Mouse (Mus musculus) MEL (cell line): ENCODE results near the gene Tpst2. TPM values are rescaled to one million over a fixed set of nuclear protein-coding genes. Genes with fewer than 3 reads are reported as not detected.

Experiments
- DNase-seq: peaks from one replicate; pipeline ENCODE4 v3.0.0; 2011; ENCODE audit warnings: low read depth, low spot score
- H3K27ac ChIP-seq: 2 replicates; pipeline ENCODE4 v1.5.1; 2012; ENCODE audit warnings: low read depth, mild to moderate bottlenecking, control low read depth, low read length, moderate library complexity; ENCODE audit not compliant: control insufficient read depth
- H3K27me3 ChIP-seq, 2 experiments: fragments of 150-350 bp in 1 of 2; sonication (generic) in 1 of 2; 2 replicates each; pipeline ENCODE4 v1.6.1; 2012; ENCODE audit warnings: low read length in 2 of 2, mild to moderate bottlenecking in 2 of 2, improper control_type of control experiment in 1 of 2, moderate library complexity in 1 of 2; ENCODE audit not compliant: insufficient read depth in 2 of 2, control insufficient read depth in 1 of 2
- H3K36me3 ChIP-seq, 2 experiments: 2 replicates each; pipeline ENCODE4 v1.6.1; 2012 to 2014; ENCODE audit warnings: low read length in 2 of 2, improper control_type of control experiment in 1 of 2, inconsistent platforms in 1 of 2, mild to moderate bottlenecking in 1 of 2; ENCODE audit not compliant: insufficient read depth in 2 of 2, control insufficient read depth in 1 of 2
- H3K4me1 ChIP-seq, 2 experiments: fragments of 150-350 bp in 1 of 2; sonication (generic) in 1 of 2; 2 replicates each; pipeline ENCODE4 v1.6.1; 2012; ENCODE audit warnings: low read length in 2 of 2, improper control_type of control experiment in 1 of 2, mild to moderate bottlenecking in 1 of 2; ENCODE audit not compliant: insufficient read depth in 2 of 2, control insufficient read depth in 1 of 2
- H3K4me3 ChIP-seq, 2 experiments: fragments of 150-350 bp in 1 of 2; sonication (generic) in 1 of 2; 2 replicates each; pipeline ENCODE4 v1.5.1; 2012; ENCODE audit warnings: low read depth in 2 of 2, low read length in 2 of 2, mild to moderate bottlenecking in 2 of 2, moderate library complexity in 2 of 2, control low read depth in 1 of 2, improper control_type of control experiment in 1 of 2; ENCODE audit not compliant: control insufficient read depth in 1 of 2, insufficient read depth in 1 of 2
- H3K79me2 ChIP-seq: 2 replicates; pipeline ENCODE4 v1.6.1; 2012; ENCODE audit warnings: mild to moderate bottlenecking, low read length, moderate library complexity; ENCODE audit not compliant: control insufficient read depth, poor library complexity, insufficient read depth
- H3K9ac ChIP-seq: 2 replicates; pipeline ENCODE4 v1.6.1; 2012; ENCODE audit warnings: low read depth, mild to moderate bottlenecking, control low read depth, low read length, moderate library complexity; ENCODE audit not compliant: control insufficient read depth, poor library complexity, severe bottlenecking
- H3K9me3 ChIP-seq: fragments of 150-350 bp; sonication (generic); replicated peaks from 2 replicates; pipeline ENCODE4 v1.6.1; 2012; ENCODE audit warnings: mild to moderate bottlenecking, low read length, improper control_type of control experiment, moderate library complexity; ENCODE audit not compliant: insufficient read depth
- BHLHE40 ChIP-seq: IDR thresholded peaks from 2 replicates; pipeline ENCODE4 v1.6.1; 2012; ENCODE audit warnings: low read depth, mild to moderate bottlenecking, inconsistent platforms, low read length, improper control_type of control experiment, borderline replicate concordance
- CHD1 ChIP-seq: IDR thresholded peaks from 2 replicates; pipeline ENCODE4 v1.6.1; 2012; ENCODE audit warnings: low read depth, mild to moderate bottlenecking, inconsistent platforms, low read length, improper control_type of control experiment
- ELF1 ChIP-seq: IDR thresholded peaks from 2 replicates; pipeline ENCODE4 v1.6.1; 2014; ENCODE audit warnings: low read depth, mild to moderate bottlenecking, inconsistent platforms, low read length, improper control_type of control experiment, moderate library complexity
- EP300 ChIP-seq, 2 experiments: IDR thresholded peaks; 2 replicates each; pipeline ENCODE4 v1.6.1; 2011; ENCODE audit warnings: improper control_type of control experiment in 2 of 2, low read length in 2 of 2, low read depth in 1 of 2, mild to moderate bottlenecking in 1 of 2
- ETS1 ChIP-seq: IDR thresholded peaks from 2 replicates; pipeline ENCODE4 v1.6.1; 2012; ENCODE audit warnings: low read depth, mild to moderate bottlenecking, inconsistent platforms, low read length, improper control_type of control experiment, moderate library complexity
- GABPA ChIP-seq: IDR thresholded peaks from 2 replicates; pipeline ENCODE4 v1.6.1; 2012; ENCODE audit warnings: low read depth, mild to moderate bottlenecking, inconsistent platforms, low read length, improper control_type of control experiment, moderate library complexity
- GATA1 ChIP-seq: IDR thresholded peaks from 2 replicates; pipeline ENCODE4 v1.6.1; 2011; ENCODE audit warnings: low read depth, low read length, improper control_type of control experiment
- HCFC1 ChIP-seq: IDR thresholded peaks from 2 replicates; pipeline ENCODE4 v1.6.1; 2012; ENCODE audit warnings: low read depth, mild to moderate bottlenecking, inconsistent platforms, low read length, improper control_type of control experiment, moderate library complexity
- NELFE ChIP-seq: IDR thresholded peaks from 2 replicates; pipeline ENCODE4 v1.6.1; 2011; ENCODE audit warnings: low read depth, low read length, improper control_type of control experiment
- POLR2A ChIP-seq, 2 experiments: IDR thresholded peaks; 2 replicates each; pipeline ENCODE4 v1.6.1; 2011 to 2012; ENCODE audit warnings: low read length in 2 of 2, mild to moderate bottlenecking in 2 of 2, control low read depth in 1 of 2, improper control_type of control experiment in 1 of 2, low read depth in 1 of 2, moderate library complexity in 1 of 2; ENCODE audit not compliant: control insufficient read depth in 1 of 2, insufficient read depth in 1 of 2, poor library complexity in 1 of 2
- POLR2AphosphoS2 ChIP-seq: IDR thresholded peaks from 2 replicates; pipeline ENCODE4 v1.6.1; 2011; ENCODE audit warnings: low read length, improper control_type of control experiment
- POLR2AphosphoS5 ChIP-seq: IDR thresholded peaks from 2 replicates; pipeline ENCODE4 v1.6.1; 2012; ENCODE audit warnings: low read depth, borderline replicate concordance, mild to moderate bottlenecking, inconsistent platforms, low read length, moderate library complexity, mixed read lengths
- RAD21 ChIP-seq: IDR thresholded peaks from 2 replicates; pipeline ENCODE4 v1.6.1; 2011; ENCODE audit warnings: mild to moderate bottlenecking, low read depth, low read length, improper control_type of control experiment
- RCOR1 ChIP-seq: IDR thresholded peaks from 2 replicates; pipeline ENCODE4 v1.6.1; 2012; ENCODE audit warnings: low read depth, mild to moderate bottlenecking, inconsistent platforms, low read length, improper control_type of control experiment
- SIN3A ChIP-seq: IDR thresholded peaks from 2 replicates; pipeline ENCODE4 v1.6.1; 2012; ENCODE audit warnings: low read length, improper control_type of control experiment, inconsistent platforms
- TAL1 ChIP-seq: IDR thresholded peaks from 2 replicates; pipeline ENCODE4 v1.6.1; 2012; ENCODE audit warnings: mild to moderate bottlenecking, inconsistent platforms, low read length, moderate library complexity, mixed read lengths
- TBP ChIP-seq: IDR thresholded peaks from 2 replicates; pipeline ENCODE4 v1.8.0; 2011; ENCODE audit warnings: low read depth, low read length, improper control_type of control experiment
- TCF12 ChIP-seq: IDR thresholded peaks from 2 replicates; pipeline ENCODE4 v1.6.1; 2014; ENCODE audit warnings: low read depth, mild to moderate bottlenecking, inconsistent platforms, low read length, improper control_type of control experiment, moderate library complexity
- UBTF ChIP-seq: IDR thresholded peaks from 2 replicates; pipeline ENCODE4 v1.6.1; 2012; ENCODE audit warnings: low read depth, mild to moderate bottlenecking, inconsistent platforms, low read length, improper control_type of control experiment, moderate library complexity, borderline replicate concordance; ENCODE audit not compliant: insufficient read depth
- USF2 ChIP-seq, 2 experiments: IDR thresholded peaks; 2 replicates each; pipeline ENCODE4 v1.6.1; 2011 to 2012; ENCODE audit warnings: improper control_type of control experiment in 2 of 2, low read length in 2 of 2, borderline replicate concordance in 1 of 2, inconsistent platforms in 1 of 2, low read depth in 1 of 2, mild to moderate bottlenecking in 1 of 2; ENCODE audit not compliant: insufficient read depth in 1 of 2
- ZKSCAN1 ChIP-seq: IDR thresholded peaks from 2 replicates; pipeline ENCODE4 v1.6.1; 2012; ENCODE audit warnings: low read depth, mild to moderate bottlenecking, inconsistent platforms, low read length, improper control_type of control experiment, moderate library complexity
- polyA plus RNA-seq, 2 experiments: library from polyadenylated mRNA; stranded (reverse) in 1 of 2; unstranded in 1 of 2; fragments of >175 nt in 1 of 2; fragments of >200 nt in 1 of 2; gene quantifications; 2 replicates each; pipeline versions ENCODE4 v1.2.1 to v1.2.4; 2012; ENCODE audit warnings: low replicate concordance in 2 of 2, low read depth in 1 of 2; ENCODE audit not compliant: insufficient read length in 2 of 2, insufficient read depth in 1 of 2, missing spikeins in 1 of 2
- total RNA-seq: library from RNA; depleted of rRNA; stranded (reverse); fragments of 300-350 nt; gene quantifications from 2 replicates; pipeline ENCODE4 v1.2.3, GENCODE M21; 2012

The Tpst2 gene
- total and polyA plus RNA-seq, 3 experiments, result 57.8 to 86.1 TPM; not detected in 1

GRCm38 (mm10) chr5:112252400-112252799, 24.1 kb upstream of the Tpst2 start, which contains the start of gene Cryba4:
Cryba4 (minus strand) TSS chr5:112252518.
- H3K36me3 ChIP-seq, result peaks cover 0 to 12% of the 10 kb centered on the region in 2 experiments; a peak in 2 of 4 replicates
- H3K4me3 ChIP-seq, result no peak within 1 kb of the TSS
- no peaks in the 10 kb centered on the region for H3K79me2 ChIP-seq
- no peaks in the 10 kb centered on the region for H3K27me3 ChIP-seq
- TF ChIP-seq BHLHE40, result no peak
- no peak for TF ChIP-seq CHD1
- no peak for TF ChIP-seq HCFC1
- no peak for TF ChIP-seq USF2 (IDR thresholded peaks at IDR 0.05; ENCODE audit: borderline replicate concordance in 1 of 2, insufficient read depth in 1 of 2, low read depth in 1 of 2, low read length in 2 of 2)
- TF ChIP-seq POLR2AphosphoS5, result no peak
- TF ChIP-seq RAD21, result no peak
- TF ChIP-seq ELF1, result no peak
- TF ChIP-seq EP300 (IDR thresholded peaks at IDR 0.05; ENCODE audit: low read depth in 1 of 2, low read length in 2 of 2), result no peak
- no peak for TF ChIP-seq GABPA
- no peak for TF ChIP-seq NELFE
- TF ChIP-seq POLR2AphosphoS2, result no peak
- no peak for TF ChIP-seq SIN3A
- TF ChIP-seq UBTF, result no peak
- DNase-seq, result no peak
- H3K9ac ChIP-seq, result peak within 1 kb of the TSS; percentile 34
- peaks cover 8 to 36% of the 10 kb centered on the region in 2 experiments for H3K4me1 ChIP-seq
- H3K27ac ChIP-seq, result peak within 1 kb of the TSS; percentile 71
- H3K9me3 ChIP-seq, result no peaks in the 10 kb centered on the region

DNA sequence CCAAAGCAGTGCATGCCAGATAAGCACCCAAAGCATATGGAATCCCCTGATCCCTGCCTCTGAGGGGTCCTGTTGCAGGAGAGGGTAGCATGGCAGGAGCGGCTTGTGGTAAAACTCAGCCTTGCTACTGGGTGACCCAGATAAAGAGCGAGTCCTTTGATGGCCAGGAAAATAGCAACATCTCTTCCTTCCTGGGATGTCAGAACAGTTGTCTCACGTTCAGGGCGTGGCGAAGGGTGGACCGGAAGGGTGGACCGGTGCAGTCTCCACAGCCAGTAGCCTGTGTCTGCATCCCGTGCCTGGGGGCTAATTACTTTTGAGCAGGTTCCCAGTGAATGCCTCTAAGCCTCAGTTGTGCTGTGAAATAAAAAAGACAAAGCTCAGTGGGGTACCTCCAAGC, 23.3 kb upstream of the Tpst2 start:
- H3K79me2 ChIP-seq, result no peaks in the 10 kb centered on the region
- no peaks in the 10 kb centered on the region for H3K27me3 ChIP-seq
- peak overlapping the region; percentile 71 for H3K27ac ChIP-seq
- peaks cover 0 to 12% of the 10 kb centered on the region in 2 experiments; a peak in 2 of 4 replicates for H3K36me3 ChIP-seq
- peak; percentile 79 for DNase-seq
- no peak overlapping the region for H3K4me3 ChIP-seq
- peak overlapping the region; percentile 34 for H3K9ac ChIP-seq
- no peaks in the 10 kb centered on the region for H3K9me3 ChIP-seq
- TF ChIP-seq ETS1 (no peak), TBP (0 out of 2 replicates have a peak, but pooled peaks have one; percentile 26), GATA1 (peak; percentile 37; the same call in 1 of the 2 replicates), ZKSCAN1 (no peak), POLR2A (IDR thresholded peaks at IDR 0.05; ENCODE audit: control insufficient read depth in 1 of 2, insufficient read depth in 1 of 2, low read depth in 1 of 2, low read length in 2 of 2, poor library complexity in 1 of 2) (peak in 1 of 2 experiments; percentile 58; a peak in 1 of 4 replicates), SIN3A (no peak), TAL1 (peak; percentile 82), BHLHE40 (peak; percentile 85), EP300 (IDR thresholded peaks at IDR 0.05; ENCODE audit: low read depth in 1 of 2, low read length in 2 of 2) (peak; percentile 37 to 61; a peak in 3 of 4 replicates), TCF12 (0 out of 2 replicates have a peak, but pooled peaks have one; percentile 27), RCOR1 (0 out of 2 replicates have a peak, but pooled peaks have one; percentile 7), ELF1 (no peak)
- peaks cover 8 to 36% of the 10 kb centered on the region in 2 experiments for H3K4me1 ChIP-seq
